In the genomic region with DNA sequence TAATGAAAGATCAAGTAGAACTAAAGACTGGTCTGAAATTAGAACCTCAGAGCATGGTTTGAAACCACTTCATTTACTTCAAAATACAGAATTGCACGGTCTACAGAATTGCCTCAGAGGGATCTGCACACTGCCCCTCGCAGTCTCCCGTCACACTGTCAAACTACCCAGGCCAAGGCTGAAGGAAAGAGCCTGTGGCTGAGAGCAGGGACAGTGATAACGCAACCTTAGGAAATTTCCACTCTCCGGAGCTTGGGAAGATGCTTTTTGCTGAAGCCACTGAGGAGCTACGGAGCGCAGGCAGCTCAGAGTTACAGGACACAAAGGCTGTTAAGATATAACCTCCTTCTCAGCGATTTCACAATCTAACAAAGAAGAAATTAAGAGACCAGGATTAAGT, we compare ENCODE assay signal across 12 mouse cellular contexts. TPM values are rescaled to one million over a fixed set of nuclear protein-coding genes. Genes with fewer than 3 reads are reported as not detected.
A peak's percentile ranks its signal among the peaks of the same experiment; 100 is the strongest.
DNase-seq lines count a peak whose midpoint lies in the region; ATAC-seq and TF ChIP-seq lines count a peak whose summit lies in the region.
"Had no signal": no experiment of that assay in that cellular context is flagged by ENCODE, and none has a peak within 500 bp of the region (broad histone marks: within the 10 kb centered on the region; RNA-seq: fewer than 3 reads in every experiment).

No protein-coding gene starts in this region.

- ATAC-seq in intestine, embryonic 16.5 days, result no peak

- 0 out of 2 replicates have a peak overlapping the region, but pooled peaks have one; percentile 14 for H3K27ac ChIP-seq in kidney, adult 2 months (ENCODE audit: insufficient read depth, low read depth, low read length)
- peak overlapping the region; percentile 99; the same call in 1 of the 2 replicates for H3K27ac ChIP-seq in bone marrow macrophage, adult 2 months (ENCODE audit: insufficient read depth, low read depth, low read length)
- peak overlapping the region; percentile 13; the same call in 1 of the 2 replicates for H3K27ac ChIP-seq in intestine, embryonic 16.5 days (ENCODE audit: low read length)
- H3K27ac ChIP-seq: midbrain, embryonic 12.5 days had no signal

- no peak overlapping the region for H3K4me2 ChIP-seq in intestine, embryonic 16.5 days (ENCODE audit: low read depth, low read length)
- H3K4me2 ChIP-seq: midbrain, embryonic 12.5 days had no signal

- intact Hi-C loops in heart, postnatal 14 days (cut with DNase I), result no loop called here

- TF ChIP-seq CTCF in kidney, adult 2 months (conservative IDR thresholded peaks at IDR 0.05; ENCODE audit: insufficient read depth, insufficient read length, low read depth, low read length), result no peak
- TF ChIP-seq CTCF in bone marrow macrophage, adult 2 months (IDR thresholded peaks at IDR 0.05; ENCODE audit: low read depth, low read length), result no peak

- WGBS in kidney, adult 2 months, result 83% methylated on average over 8 of the region's 8 CpGs
- WGBS in intestine, embryonic 16.5 days, result 83% methylated on average over 8 of the region's 8 CpGs

- H3K9ac ChIP-seq in intestine, embryonic 16.5 days (ENCODE audit: low read depth, low read length), result no peak overlapping the region
- H3K9ac ChIP-seq: midbrain, embryonic 12.5 days had no signal

- H3K4me3 ChIP-seq in kidney, adult 2 months (ENCODE audit: insufficient read depth, low read depth, low read length), result no peak overlapping the region
- no peak overlapping the region for H3K4me3 ChIP-seq in bone marrow macrophage, adult 2 months (ENCODE audit: insufficient read depth, low read length)
- H3K4me3 ChIP-seq in intestine, embryonic 16.5 days (ENCODE audit: low read length), result no peak overlapping the region
- H3K4me3 ChIP-seq: midbrain, embryonic 12.5 days; myocyte had no signal

- DNase-seq in heart, adult 11 months, result peak; percentile 74
- no peak for DNase-seq in heart, postnatal 14 days
- DNase-seq in kidney, adult 2 months, result peak; percentile 28
- no peak for DNase-seq in kidney, postnatal 4 days
- DNase-seq in urinary bladder, postnatal 10 days (ENCODE audit: low spot score), result no peak
- DNase-seq: kidney, adult 11 months; liver; thymus, adult 18-20 months had no signal

- H3K4me1 ChIP-seq in kidney, adult 2 months (ENCODE audit: control insufficient read depth, insufficient read depth, low read length), result peaks cover 38% of the 10 kb centered on the region
- peaks cover 71% of the 10 kb centered on the region for H3K4me1 ChIP-seq in bone marrow macrophage, adult 2 months (ENCODE audit: control insufficient read depth, insufficient read depth, low read length)
- H3K4me1 ChIP-seq in intestine, embryonic 16.5 days (ENCODE audit: control insufficient read depth, insufficient read depth, low read length), result peaks cover 62% of the 10 kb centered on the region

- no peaks in the 10 kb centered on the region for H3K36me3 ChIP-seq in kidney, adult 2 months (ENCODE audit: control insufficient read depth, insufficient read depth, low read length)
- H3K36me3 ChIP-seq in intestine, embryonic 16.5 days (ENCODE audit: control insufficient read depth, insufficient read depth, low read length), result 0 out of 2 replicates have a peak, but pooled peaks cover 3% of the 10 kb centered on the region

- H3K9me3 ChIP-seq in intestine, embryonic 16.5 days (ENCODE audit: control insufficient read depth, low read length), result no peaks in the 10 kb centered on the region
- H3K9me3 ChIP-seq: midbrain, embryonic 12.5 days had no signal

- no peak for TF ChIP-seq POLR2A in kidney, adult 2 months (IDR thresholded peaks at IDR 0.05; ENCODE audit: low read depth, low read length)
- no peak for TF ChIP-seq POLR2A in bone marrow macrophage, adult 2 months (IDR thresholded peaks at IDR 0.05; ENCODE audit: borderline replicate concordance, low read depth, low read length)

- no peaks in the 10 kb centered on the region for H3K27me3 ChIP-seq in kidney, adult 2 months (replicated peaks; ENCODE audit: control insufficient read depth, insufficient read depth, low read length)
- H3K27me3 ChIP-seq in intestine, embryonic 16.5 days (replicated peaks; ENCODE audit: control insufficient read depth, insufficient read depth, low read length), result no peaks in the 10 kb centered on the region

RNA-seq across cellular contexts. Expression of a gene that starts 10.4 kb away (rescaled TPM):
- total RNA-seq in heart, postnatal 14 days (2021), result 10 to 100 TPM; 18.6 to 21.7 TPM
- polyA plus RNA-seq in kidney, adult 2 months (2012; rRNA removed), result 9.1 and 10.5 TPM in 2 replicates
- 30.0 and 44.1 TPM in 2 replicates for polyA plus RNA-seq in bone marrow macrophage, adult 2 months (2012; ENCODE audit: insufficient read depth, insufficient read length, missing spikeins)
- polyA plus RNA-seq in intestine, embryonic 16.5 days (2015; fragmentation: Nextera tagmentation; extraction: Ambion mirVana), result 2.3 and 2.4 TPM in 2 replicates

RNA-seq across cellular contexts. Expression of a gene that starts 59.0 kb away (rescaled TPM):
- 1 to 10 TPM; 3.8 to 8.5 TPM for total RNA-seq in heart, postnatal 14 days (2021)
- 0.68 and 0.72 TPM in 2 replicates for polyA plus RNA-seq in kidney, adult 2 months (2012; rRNA removed)
- polyA plus RNA-seq in bone marrow macrophage, adult 2 months (2012; ENCODE audit: insufficient read depth, insufficient read length, missing spikeins), result 43.3 and 49.9 TPM in 2 replicates
- 58.4 and 63.6 TPM in 2 replicates for polyA plus RNA-seq in intestine, embryonic 16.5 days (2015; fragmentation: Nextera tagmentation; extraction: Ambion mirVana)

RNA-seq across cellular contexts. Expression of a gene that starts 59.5 kb away (rescaled TPM):
- 100 to 1,000 TPM; 113 to 115 TPM for total RNA-seq in heart, postnatal 14 days (2021)
- 50.9 and 77.2 TPM in 2 replicates for polyA plus RNA-seq in kidney, adult 2 months (2012; rRNA removed)
- polyA plus RNA-seq in bone marrow macrophage, adult 2 months (2012; ENCODE audit: insufficient read depth, insufficient read length, missing spikeins), result 252 and 297 TPM in 2 replicates
- polyA plus RNA-seq in intestine, embryonic 16.5 days (2015; fragmentation: Nextera tagmentation; extraction: Ambion mirVana), result 191 and 204 TPM in 2 replicates

Comparison
In these comparisons a context has a peak if more than half of its experiments do, and no peak if none do; other contexts are left out.
1. DNase-seq: peak in heart, adult 11 months (single experiment) and kidney, adult 2 months (single experiment); none in heart, postnatal 14 days (0 of 2), kidney, postnatal 4 days (0 of 2) and urinary bladder, postnatal 10 days (single experiment).
2. H3K27ac ChIP-seq: peak in every context shown above with its lines; median percentile 99 in bone marrow macrophage, adult 2 months; 14 in kidney, adult 2 months; 13 in intestine, embryonic 16.5 days.
3. RNA of a gene that starts 59.0 kb away (polyA plus RNA-seq): 58.4 to 63.6 TPM in intestine, embryonic 16.5 days and 43.3 to 49.9 TPM in bone marrow macrophage, adult 2 months; 0.68 to 0.72 TPM in kidney, adult 2 months; every median in the first group is over 10 times any median in the second.